Mouse (Mus musculus) adrenal gland, postnatal 4 days (tissue): Measurements from ENCODE around the gene Pak4. TPM values are rescaled to one million over a fixed set of nuclear protein-coding genes. Genes with fewer than 3 reads are reported as not detected.
A peak's percentile ranks its signal among the peaks of the same experiment; 100 is the strongest.
"Not testable (repeated sequence)": the region's sequence is repeated elsewhere in the genome, so short reads cannot be mapped to it uniquely, and the experiment has no call there.

ENCODE experiments used
- DNase-seq, 2 experiments: peaks; one replicate each; pipeline ENCODE4 v3.0.0; 2021 to 2022; ENCODE audit warnings: low spot score in 2 of 2, mixed read lengths in 2 of 2
- long read RNA-seq, 2 experiments: library from polyadenylated mRNA; stranded (forward); transcript quantifications; one replicate each; pipeline ENCODE4 v2.0.0; 2021
- total RNA-seq, 2 experiments: library from RNA; stranded (reverse); gene quantifications; 2 replicates each; pipeline ENCODE4 v1.2.3; 2021

The Pak4 gene
- 10 to 100 TPM; 32.0 to 36.6 TPM for total RNA-seq
- long read RNA-seq, experiment 1, transcript Pak4-202 (10 exons, 2,899 nt): major isoform, 14 of 32 reads
- long read RNA-seq, experiment 1, partial matches to known transcripts: 15 of 32 reads
- long read RNA-seq, experiment 1, other reads (novel, unspliced or antisense): 2 of 32 reads
- long read RNA-seq, experiment 2, transcript Pak4-202 (10 exons, 2,899 nt): major isoform, 18 of 59 reads
- long read RNA-seq, experiment 2, partial matches to known transcripts: 34 of 59 reads
- long read RNA-seq, experiment 2, other reads (novel, unspliced or antisense): 4 of 59 reads

- DNase-seq: peak; percentile 98 to 99
These were observed at the start of gene Pak4, which contains the start of gene Samd4b for GRCm38 (mm10) chr7:28597642-28598446. Gene Pak4 (minus strand): TSS chr7:28598185. Gene Samd4b (minus strand): TSS chr7:28598144.

DNA sequence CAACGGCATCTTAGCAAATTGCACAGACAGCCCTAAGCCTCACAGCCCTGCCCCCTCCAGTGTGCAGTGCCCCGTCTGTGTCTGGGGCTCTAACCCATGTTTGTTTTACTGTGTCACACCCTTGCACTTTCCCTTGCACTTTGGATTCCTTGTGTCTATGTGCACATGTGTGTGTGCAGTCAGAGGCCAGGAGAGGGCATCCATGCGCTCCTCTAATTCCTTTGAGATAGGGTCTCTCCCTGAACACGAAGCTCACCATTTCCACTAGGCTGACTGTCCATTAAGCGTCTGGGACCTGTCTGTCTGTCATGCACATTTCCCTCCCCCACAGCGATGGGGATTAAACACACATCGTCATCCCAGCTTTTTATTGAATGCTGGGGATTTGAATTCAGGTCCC, 49.0 kb upstream of the Pak4 start:
- no peak for DNase-seq

GRCm38 (mm10) chr7:28645947-28646475, 48.0 kb upstream of the Pak4 start:
- no peak for DNase-seq

DNA sequence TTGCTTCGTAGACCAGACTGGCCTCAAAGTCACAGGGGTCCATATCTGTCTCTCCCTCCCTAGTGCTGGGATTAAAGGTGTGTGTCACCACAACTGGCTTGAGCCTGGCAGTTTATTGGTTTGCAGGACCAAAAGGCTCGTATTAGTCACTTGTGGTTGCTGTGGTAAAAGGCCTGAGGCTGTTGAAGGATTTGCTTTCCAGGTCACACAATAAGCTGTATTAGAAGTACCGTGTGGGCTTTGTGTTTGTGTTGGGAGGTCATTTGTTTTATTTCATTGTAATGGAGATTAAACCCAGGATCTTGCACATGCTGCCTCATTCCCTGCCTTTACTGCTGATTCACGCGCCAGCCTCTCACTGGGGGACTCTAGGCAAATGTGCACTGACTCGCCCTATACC, 47.4 kb upstream of the Pak4 start:
- no peak for DNase-seq

GRCm38 (mm10) chr7:28641546-28641945, 43.6 kb upstream of the Pak4 start:
- no peak for DNase-seq

DNA sequence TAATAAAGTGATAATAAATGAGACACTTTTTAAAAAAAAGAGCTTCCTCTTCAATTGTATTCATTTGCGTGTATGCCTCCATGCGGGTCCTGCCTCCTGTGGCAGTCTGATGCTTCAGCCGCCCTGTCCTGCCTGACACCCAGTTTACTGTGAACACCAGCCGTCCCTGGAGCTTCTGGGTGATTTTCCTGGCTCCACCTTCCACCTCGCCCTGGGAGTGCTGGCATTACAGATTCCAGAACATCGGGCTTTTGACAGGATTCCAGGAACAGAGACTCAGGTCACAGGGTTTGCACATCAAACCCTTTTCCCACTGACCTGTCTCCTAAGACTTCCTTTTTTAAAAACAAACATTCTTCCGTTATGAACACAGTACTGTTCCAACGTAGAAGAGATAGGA, 39.5 kb upstream of the Pak4 start:
- no peak for DNase-seq

GRCm38 (mm10) chr7:28634128-28634527, 36.1 kb upstream of the Pak4 start:
- DNase-seq: no peak

GRCm38 (mm10) chr7:28631073-28631472, 33.1 kb upstream of the Pak4 start, which contains the start of gene Acp7:
Gene Acp7 (minus strand): TSS chr7:28631332.
- no peak for DNase-seq

DNA sequence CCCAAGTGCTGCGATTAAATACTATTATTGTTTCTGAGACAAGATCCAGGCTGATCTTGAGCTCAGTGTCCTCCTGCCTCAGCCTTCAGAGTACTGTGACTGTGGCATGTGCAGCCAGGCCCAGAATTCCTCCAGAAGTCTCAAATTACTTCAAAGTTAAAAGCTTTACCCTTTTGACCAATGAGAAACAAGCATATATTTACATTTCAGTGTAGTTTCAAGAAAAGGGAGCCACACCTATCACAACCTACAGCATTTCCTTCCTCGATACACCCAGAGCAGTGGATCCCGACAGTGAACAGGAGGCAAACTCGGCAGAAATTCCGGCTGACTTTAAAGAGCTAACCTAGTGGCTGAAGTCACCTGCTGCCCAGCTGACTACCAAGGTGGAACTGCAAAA, 26.8 kb upstream of the Pak4 start:
- no peak for DNase-seq

DNA sequence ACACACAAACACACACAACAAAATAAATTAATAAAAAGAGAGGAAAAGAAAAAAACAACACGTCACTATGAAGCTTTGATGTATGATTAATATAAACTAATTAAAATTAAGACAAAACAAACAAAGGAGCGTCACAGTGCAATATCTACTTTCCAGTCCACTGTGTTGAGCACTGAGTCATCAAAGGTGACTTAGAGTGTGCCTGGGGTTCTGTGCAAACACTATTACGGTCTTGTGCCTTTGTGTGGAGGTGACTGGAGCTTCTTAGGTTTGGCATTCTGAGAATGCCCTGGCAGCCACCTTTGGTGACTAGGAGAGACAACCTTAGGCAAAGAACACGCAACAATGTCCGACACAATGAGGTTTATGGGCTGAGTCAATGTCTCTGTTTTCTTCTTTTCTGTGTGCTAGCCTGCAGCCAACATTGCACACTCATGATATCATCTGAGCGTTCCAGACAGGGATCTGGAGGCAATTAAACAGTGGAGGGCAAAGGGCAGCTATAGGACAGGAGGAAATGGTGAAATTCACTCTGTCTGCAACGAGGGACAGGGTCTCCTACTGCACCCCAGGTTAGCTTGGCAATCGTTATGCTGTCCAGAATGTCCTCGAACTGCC, 21.2 kb upstream of the Pak4 start:
- DNase-seq: no peak

GRCm38 (mm10) chr7:28605951-28606350, 8.0 kb upstream of the Pak4 start:
- DNase-seq: no peak

DNA sequence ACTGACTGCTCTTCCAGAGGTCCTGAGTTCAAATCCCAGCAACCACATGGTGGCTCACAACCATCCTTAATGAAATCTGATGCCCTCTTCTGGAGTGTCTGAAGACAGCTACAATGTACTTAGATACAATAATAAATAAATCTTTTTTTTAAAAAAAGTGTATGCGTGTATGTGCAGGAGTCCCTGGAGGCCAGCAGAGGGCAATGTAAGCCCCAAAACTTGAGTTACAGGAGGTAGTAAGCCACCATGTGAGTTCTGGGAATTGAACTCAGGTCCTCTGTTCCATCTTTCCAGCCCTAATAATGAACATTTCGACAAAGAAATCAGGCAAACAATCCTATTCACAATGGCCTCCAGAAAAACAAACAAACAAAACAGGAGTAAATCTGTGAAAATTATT, 5.8 kb upstream of the Pak4 start:
- DNase-seq: not testable (repeated sequence)

GRCm38 (mm10) chr7:28603136-28603535, 5.2 kb upstream of the Pak4 start:
- no peak for DNase-seq

DNA sequence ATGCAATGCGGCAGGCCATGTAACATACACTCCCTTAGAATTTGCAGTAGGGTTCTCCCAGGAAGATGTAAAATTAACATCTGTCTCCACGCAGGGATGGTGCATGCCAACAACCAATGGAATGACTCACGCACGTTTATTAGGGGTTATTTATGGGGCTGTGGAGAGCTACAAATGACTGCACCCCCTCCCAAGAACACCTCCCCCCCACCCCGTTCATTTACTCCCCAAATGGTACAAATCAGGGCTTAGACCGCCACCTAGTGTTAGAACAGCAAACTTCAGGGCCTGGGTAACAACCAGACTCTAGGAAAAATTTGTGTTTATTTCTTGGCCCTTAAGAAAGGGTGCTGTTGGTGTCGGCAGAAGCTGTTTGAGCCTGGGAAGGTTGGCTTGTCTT, 3.7 kb upstream of the Pak4 start:
- DNase-seq: no peak

DNA sequence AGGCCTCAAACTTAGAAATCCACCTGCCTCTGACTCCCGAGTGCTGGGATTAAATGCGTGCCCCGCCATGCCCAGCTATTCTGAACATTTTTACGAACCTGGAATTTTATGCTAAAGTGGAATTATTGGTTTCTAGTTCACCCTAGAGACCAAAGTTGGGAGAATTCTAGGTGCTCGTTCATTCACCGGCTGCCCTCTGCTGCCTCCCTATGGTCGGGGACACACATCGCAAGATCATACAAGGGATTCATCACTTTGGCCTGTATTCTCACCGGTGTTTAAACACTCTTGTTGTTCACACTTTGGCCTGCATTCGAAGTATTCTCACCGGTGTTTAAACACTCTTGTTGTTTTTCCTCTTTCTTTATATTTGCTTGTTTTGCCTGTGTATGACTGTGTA, 3.0 kb upstream of the Pak4 start:
- DNase-seq: peak in 1 of 2 experiments; percentile 56

- DNase-seq: no peak
These were observed 966 bp upstream of the Pak4 start for GRCm38 (mm10) chr7:28598951-28599350.

DNA sequence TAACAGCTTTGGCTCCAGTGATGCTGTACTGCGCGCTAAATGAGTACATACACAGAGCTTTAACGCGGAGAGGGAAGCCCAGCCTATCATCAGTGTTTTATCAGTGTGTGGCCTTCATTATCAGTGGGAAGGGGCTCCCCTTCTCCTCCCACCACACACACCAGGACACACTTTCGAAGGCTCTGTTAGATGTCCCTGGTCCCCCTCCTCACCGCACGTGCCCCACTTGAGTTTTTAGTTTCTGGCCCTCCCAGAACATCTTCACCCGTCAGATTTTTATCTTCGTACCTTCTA, 761 bp downstream of the Pak4 start:
- no peak for DNase-seq

GRCm38 (mm10) chr7:28596436-28597276, 1.3 kb downstream of the Pak4 start:
- peak in 1 of 2 experiments; percentile 42 for DNase-seq

- DNase-seq: no peak
These were observed 2.1 kb downstream of the Pak4 start for GRCm38 (mm10) chr7:28595751-28596435.
